Mouse (Mus musculus) ES-CJ7 (cell line): ENCODE data around the gene Tbc1d15.

Experiments used
- DNase-seq: peaks from one replicate; pipeline ENCODE4 v3.0.0; 2011; ENCODE audit warnings: low read depth, low spot score

The Tbc1d15 gene

GRCm38 (mm10) chr10:115251088-115251934, at the start of gene Tbc1d15:
Gene Tbc1d15 (minus strand): TSS chr10:115251467.
- DNase-seq = peak; percentile 99

GRCm38 (mm10) chr10:115298683-115299082, 47.4 kb upstream of the Tbc1d15 start:
- DNase-seq = no peak

- no peak for DNase-seq
Measured at GRCm38 (mm10) chr10:115297582-115297981, 46.3 kb upstream of the Tbc1d15 start.

- peak; percentile 34 for DNase-seq
Measured at GRCm38 (mm10) chr10:115296401-115296935, 45.2 kb upstream of the Tbc1d15 start.

GRCm38 (mm10) chr10:115295162-115295561, 43.9 kb upstream of the Tbc1d15 start:
- DNase-seq = no peak

GRCm38 (mm10) chr10:115294715-115295114, 43.4 kb upstream of the Tbc1d15 start:
- peak; percentile 36 for DNase-seq

- no peak for DNase-seq
Measured at GRCm38 (mm10) chr10:115293946-115294345, 42.7 kb upstream of the Tbc1d15 start.

GRCm38 (mm10) chr10:115290671-115291070, 39.4 kb upstream of the Tbc1d15 start:
- DNase-seq = no peak

GRCm38 (mm10) chr10:115288856-115289255, 37.6 kb upstream of the Tbc1d15 start:
- no peak for DNase-seq

- no peak for DNase-seq
Measured at GRCm38 (mm10) chr10:115284170-115284569, 32.9 kb upstream of the Tbc1d15 start.

- no peak for DNase-seq
Measured at GRCm38 (mm10) chr10:115281381-115281780, 30.1 kb upstream of the Tbc1d15 start.

GRCm38 (mm10) chr10:115271649-115272048, 20.4 kb upstream of the Tbc1d15 start:
- peak; percentile 77 for DNase-seq

GRCm38 (mm10) chr10:115270612-115271390, 19.5 kb upstream of the Tbc1d15 start:
- DNase-seq = peak; percentile 29

- no peak for DNase-seq
Measured at GRCm38 (mm10) chr10:115262926-115263562, 11.8 kb upstream of the Tbc1d15 start.

GRCm38 (mm10) chr10:115262261-115262660, 11.0 kb upstream of the Tbc1d15 start:
- no peak for DNase-seq

GRCm38 (mm10) chr10:115261428-115261827, 10.2 kb upstream of the Tbc1d15 start:
- DNase-seq = no peak

GRCm38 (mm10) chr10:115256162-115256561, 4.9 kb upstream of the Tbc1d15 start:
- DNase-seq = no peak

- no peak for DNase-seq
Measured at GRCm38 (mm10) chr10:115253521-115253920, 2.3 kb upstream of the Tbc1d15 start.

GRCm38 (mm10) chr10:115252321-115252757, 1.1 kb upstream of the Tbc1d15 start:
- DNase-seq = peak; percentile 47

GRCm38 (mm10) chr10:115250235-115251087, 806 bp downstream of the Tbc1d15 start:
- DNase-seq = no peak

- peak; percentile 33 for DNase-seq
Measured at GRCm38 (mm10) chr10:115248041-115248440, 3.2 kb downstream of the Tbc1d15 start.
